Mouse (Mus musculus): ENCODE measurements around the gene Prpf8.

Gene Prpf8

DNA sequence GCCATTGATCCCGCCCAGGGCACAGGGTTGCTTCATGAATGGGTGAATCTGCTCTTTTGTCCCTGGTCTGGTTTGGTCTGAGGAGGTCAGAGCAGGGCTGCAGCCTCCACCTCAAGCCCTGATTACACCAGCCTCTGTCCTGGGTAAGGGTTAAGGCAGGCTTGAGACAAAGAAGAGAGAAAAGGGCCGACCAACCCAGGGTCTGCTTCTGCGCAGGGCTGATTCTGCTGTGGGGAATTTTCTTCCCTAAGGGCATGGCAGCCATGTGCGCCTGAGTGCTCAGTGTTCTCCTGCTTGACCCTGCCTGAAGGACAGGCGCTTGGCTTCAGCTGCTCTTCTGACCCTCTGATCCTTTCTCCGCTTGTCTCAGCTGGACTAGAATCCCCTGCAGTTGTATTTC is 70.5 kb downstream of the Prpf8 start:
- DNase-seq (ENCODE audit: low read depth, low spot score), result no peak

DNA sequence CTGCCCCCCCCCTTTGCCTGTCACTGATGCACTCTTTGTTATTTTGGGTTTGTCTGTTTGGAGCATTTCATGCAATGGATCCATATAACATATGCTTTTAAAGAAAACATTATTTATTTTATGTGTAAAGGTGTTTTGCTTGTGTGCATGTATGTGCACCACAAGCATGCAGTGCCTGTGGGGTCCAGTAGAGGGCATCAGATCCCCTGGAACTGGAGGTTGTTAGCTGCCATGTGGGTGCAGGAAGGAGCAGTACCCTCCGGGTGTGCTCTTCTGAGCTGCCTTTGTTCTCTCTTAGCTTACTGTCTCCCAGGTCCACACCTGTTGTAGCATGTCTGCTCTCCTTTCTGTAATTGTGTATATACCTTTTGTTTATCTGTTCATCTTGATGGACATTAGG is 71.5 kb downstream of the Prpf8 start:
- no peak for DNase-seq (ENCODE audit: low read depth, low spot score)
